Mouse (Mus musculus): ENCODE results near the gene Cfap45.

Cfap45 gene

GRCm38 (mm10) chr1:172520576-172521440 is at the start of gene Cfap45:
Gene Cfap45, plus strand, starts transcription at chr1:172520801.
- TF ChIP-seq GATA4 (IDR thresholded peaks at IDR 0.05; ENCODE audit: insufficient replicate concordance, low read length), result no peak

- TF ChIP-seq GATA4 (IDR thresholded peaks at IDR 0.05; ENCODE audit: insufficient replicate concordance, low read length), result no peak
Observed at GRCm38 (mm10) chr1:172472909-172473308, 47.7 kb upstream of the Cfap45 start.

- TF ChIP-seq GATA4 (IDR thresholded peaks at IDR 0.05; ENCODE audit: insufficient replicate concordance, low read length), result no peak
Observed at GRCm38 (mm10) chr1:172474196-172474595, 46.4 kb upstream of the Cfap45 start.

GRCm38 (mm10) chr1:172475054-172475741 is 45.4 kb upstream of the Cfap45 start, which contains the start of gene Slamf9:
Gene Slamf9, plus strand, starts transcription at chr1:172475358.
- TF ChIP-seq GATA4 (IDR thresholded peaks at IDR 0.05; ENCODE audit: insufficient replicate concordance, low read length), result no peak

GRCm38 (mm10) chr1:172478020-172478419 is 42.6 kb upstream of the Cfap45 start:
- no peak for TF ChIP-seq GATA4 (IDR thresholded peaks at IDR 0.05; ENCODE audit: insufficient replicate concordance, low read length)

- no peak for TF ChIP-seq GATA4 (IDR thresholded peaks at IDR 0.05; ENCODE audit: insufficient replicate concordance, low read length)
Observed at GRCm38 (mm10) chr1:172480376-172480775, 40.2 kb upstream of the Cfap45 start.

- no peak for TF ChIP-seq GATA4 (IDR thresholded peaks at IDR 0.05; ENCODE audit: insufficient replicate concordance, low read length)
Observed at GRCm38 (mm10) chr1:172481111-172481510, 39.5 kb upstream of the Cfap45 start.

- no peak for TF ChIP-seq GATA4 (IDR thresholded peaks at IDR 0.05; ENCODE audit: insufficient replicate concordance, low read length)
Observed at GRCm38 (mm10) chr1:172481540-172482280, 38.9 kb upstream of the Cfap45 start, which contains the start of gene Igsf9. Gene Igsf9, plus strand, starts transcription at chr1:172481788.

GRCm38 (mm10) chr1:172482518-172483360 is 37.9 kb upstream of the Cfap45 start:
- TF ChIP-seq GATA4 (IDR thresholded peaks at IDR 0.05; ENCODE audit: insufficient replicate concordance, low read length), result no peak

- TF ChIP-seq GATA4 (IDR thresholded peaks at IDR 0.05; ENCODE audit: insufficient replicate concordance, low read length), result no peak
Observed at GRCm38 (mm10) chr1:172483361-172483660, 37.3 kb upstream of the Cfap45 start.

GRCm38 (mm10) chr1:172484236-172484635 is 36.4 kb upstream of the Cfap45 start:
- no peak for TF ChIP-seq GATA4 (IDR thresholded peaks at IDR 0.05; ENCODE audit: insufficient replicate concordance, low read length)

GRCm38 (mm10) chr1:172484671-172485070 is 35.9 kb upstream of the Cfap45 start:
- no peak for TF ChIP-seq GATA4 (IDR thresholded peaks at IDR 0.05; ENCODE audit: insufficient replicate concordance, low read length)

- no peak for TF ChIP-seq GATA4 (IDR thresholded peaks at IDR 0.05; ENCODE audit: insufficient replicate concordance, low read length)
Observed at GRCm38 (mm10) chr1:172485821-172486220, 34.8 kb upstream of the Cfap45 start.

GRCm38 (mm10) chr1:172486236-172486635 is 34.4 kb upstream of the Cfap45 start:
- no peak for TF ChIP-seq GATA4 (IDR thresholded peaks at IDR 0.05; ENCODE audit: insufficient replicate concordance, low read length)

- no peak for TF ChIP-seq GATA4 (IDR thresholded peaks at IDR 0.05; ENCODE audit: insufficient replicate concordance, low read length)
Observed at GRCm38 (mm10) chr1:172486651-172487050, 34.0 kb upstream of the Cfap45 start.

All from liver, adult (tissue).